Mouse (Mus musculus) liver, embryonic 14.5 days (tissue): ENCODE data around the gene Dennd4a. TPM values are rescaled to one million over a fixed set of nuclear protein-coding genes. Genes with fewer than 3 reads are reported as not detected.

Experiments
- ATAC-seq: fragments of 200-750 bp; cut with Nextera tagmentation; 2 replicates; pipeline ENCODE4 v1.8.0; 2017; ENCODE audit warnings: moderate number of reproducible peaks, mild to moderate bottlenecking, moderate library complexity; ENCODE audit not compliant: insufficient read depth
- DNase-seq, 3 experiments: peaks; one replicate each; pipeline ENCODE4 v3.0.0-alpha.2; 2012 to 2013; ENCODE audit warnings: low read depth in 3 of 3, low spot score in 3 of 3
- H3K27ac ChIP-seq: fragments of 300-500 bp; sonication (generic); 2 replicates; pipeline ENCODE4 v1.5.1; 2014; ENCODE audit warnings: moderate library complexity, mild to moderate bottlenecking, control low read depth, inconsistent platforms
- H3K27me3 ChIP-seq: fragments of 300-500 bp; sonication (generic); 2 replicates; pipeline ENCODE4 v1.6.1; 2014; ENCODE audit warnings: mild to moderate bottlenecking, low read length, moderate library complexity; ENCODE audit not compliant: control insufficient read depth, insufficient read depth
- H3K36me3 ChIP-seq: fragments of 300-500 bp; sonication (generic); replicated peaks from 2 replicates; pipeline ENCODE4 v1.6.1; 2014; ENCODE audit warnings: low read depth; ENCODE audit not compliant: control insufficient read depth, insufficient read depth
- H3K4me1 ChIP-seq, 2 experiments: fragments of 200-500 bp in 1 of 2; fragments of 300-500 bp in 1 of 2; sonication (generic) in 1 of 2; replicated peaks; 2 replicates each; pipeline ENCODE4 v1.6.1; 2012 to 2014; ENCODE audit warnings: antibody characterized with exemption in 1 of 2, inconsistent platforms in 1 of 2, low read length in 1 of 2; ENCODE audit not compliant: control insufficient read depth in 2 of 2, insufficient read depth in 2 of 2
- H3K4me2 ChIP-seq: fragments of 300-500 bp; sonication (generic); 2 replicates; pipeline ENCODE4 v1.6.1; 2014; ENCODE audit warnings: low read depth, mild to moderate bottlenecking, control low read depth, moderate library complexity
- H3K4me3 ChIP-seq, 2 experiments: fragments of 200-500 bp in 1 of 2; fragments of 300-500 bp in 1 of 2; sonication (generic) in 1 of 2; 2 replicates each; pipeline ENCODE4 v1.5.1; 2012 to 2014; ENCODE audit warnings: low read depth in 2 of 2, low read length in 2 of 2, mild to moderate bottlenecking in 2 of 2, control low read depth in 1 of 2, inconsistent platforms in 1 of 2, moderate library complexity in 1 of 2; ENCODE audit not compliant: insufficient read depth in 1 of 2
- H3K9ac ChIP-seq: fragments of 300-500 bp; sonication (generic); replicated peaks from 2 replicates; pipeline ENCODE4 v1.6.1; 2014; ENCODE audit warnings: mild to moderate bottlenecking, control low read depth, moderate library complexity
- H3K9me3 ChIP-seq: fragments of 300-500 bp; sonication (generic); 2 replicates; pipeline ENCODE4 v1.6.1; 2016; ENCODE audit warnings: low read length, mixed read lengths; ENCODE audit not compliant: control insufficient read depth
- CTCF ChIP-seq: IDR thresholded peaks from 2 replicates; pipeline ENCODE4 v1.5.1; 2016; ENCODE audit warnings: antibody characterized with exemption, low read depth, control low read depth
- EP300 ChIP-seq: IDR thresholded peaks from 2 replicates; pipeline ENCODE4 v1.6.1; 2016; ENCODE audit warnings: antibody characterized with exemption, low read depth
- WGBS: fragments of 180-500 bp; shearing (Covaris S2); extraction: QIAGEN DNeasy Blood & Tissue Kit; methylation state at CpG from one replicate; pipeline ENCODE4 v1.1.7; 2014; ENCODE audit not compliant: insufficient replicate concordance; 5-methylcytosine and 5-hydroxymethylcytosine counted together
- polyA plus RNA-seq, 2 experiments: library from polyadenylated mRNA; depleted of rRNA in 1 of 2; stranded (reverse) in 1 of 2; unstranded in 1 of 2; fragments of >200 nt; fragmentation: Nextera tagmentation in 1 of 2; extraction: Ambion mirVana in 1 of 2; gene quantifications; 2 replicates each; pipeline versions ENCODE4 v1.2.1 to v1.2.3; 2012 to 2014

The Dennd4a gene
- polyA plus RNA-seq, 2 experiments = 29.3 to 36.1 TPM

DNA sequence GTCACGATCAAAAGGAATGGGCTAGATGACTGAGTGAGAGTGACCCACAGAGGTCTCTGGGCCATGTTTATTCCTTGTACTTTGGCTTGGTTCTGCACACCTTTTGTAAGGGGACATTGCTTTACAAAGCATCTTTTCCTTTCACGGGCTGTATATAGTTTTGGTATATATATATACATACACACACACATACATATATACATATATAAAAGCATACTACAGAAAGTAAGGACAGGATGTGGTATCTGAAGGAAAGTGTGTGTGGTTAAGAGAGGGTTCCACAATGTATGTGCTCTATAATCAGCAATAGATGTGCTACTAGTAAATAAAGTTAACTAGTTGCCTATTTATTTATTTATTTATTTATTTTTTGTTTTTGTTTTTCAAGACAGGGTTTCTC lies 20.6 kb downstream of the Dennd4a start:
- peaks cover 35 to 39% of the 10 kb centered on the region in 2 experiments for H3K4me1 ChIP-seq
- no peak overlapping the region for H3K27ac ChIP-seq
- no peaks in the 10 kb centered on the region for H3K9me3 ChIP-seq
- H3K36me3 ChIP-seq = peaks cover 19% of the 10 kb centered on the region
- WGBS = 73% methylated on average over 2 of the region's 2 CpGs
- ATAC-seq (no peak), DNase-seq (no peak)
- no peak overlapping the region for H3K9ac ChIP-seq
- TF ChIP-seq CTCF (no peak), EP300 (no peak)
- no peak overlapping the region for H3K4me3 ChIP-seq
- no peaks in the 10 kb centered on the region for H3K27me3 ChIP-seq
- no peak overlapping the region for H3K4me2 ChIP-seq

GRCm38 (mm10) chr9:64834418-64834817 lies 23.3 kb downstream of the Dennd4a start:
- TF ChIP-seq CTCF (no peak), EP300 (peak; percentile 82)
- Histone ChIP-seq H3K27ac (peak overlapping the region; percentile 81), H3K4me3 (peak overlapping the region in 1 of 2 experiments; percentile 26; a peak in 2 of 4 replicates), H3K36me3 (peaks cover 42% of the 10 kb centered on the region), H3K9me3 (no peaks in the 10 kb centered on the region), H3K27me3 (no peaks in the 10 kb centered on the region), H3K4me2 (peak overlapping the region; percentile 68), H3K9ac (peak overlapping the region; percentile 59), H3K4me1 (peaks cover 31 to 36% of the 10 kb centered on the region in 2 experiments)
- 15% methylated on average over 3 of the region's 3 CpGs for WGBS
- DNase-seq (peak; percentile 65 to 74 (median 68)), ATAC-seq (peak; percentile 80)

- ATAC-seq (peak; percentile 76), DNase-seq (peak; percentile 46 to 53 (median 47))
- H3K36me3 ChIP-seq = peaks cover 60% of the 10 kb centered on the region
- H3K27me3 ChIP-seq = no peaks in the 10 kb centered on the region
- TF ChIP-seq EP300 = no peak
- TF ChIP-seq CTCF = no peak
- H3K4me2 ChIP-seq = no peak overlapping the region
- H3K4me3 ChIP-seq = no peak overlapping the region
- H3K9me3 ChIP-seq = no peaks in the 10 kb centered on the region
- H3K27ac ChIP-seq = peak overlapping the region; percentile 19
- WGBS = 52% methylated on average over 4 of the region's 4 CpGs
- peaks cover 11 to 14% of the 10 kb centered on the region in 2 experiments for H3K4me1 ChIP-seq
- no peak overlapping the region for H3K9ac ChIP-seq
Measured at GRCm38 (mm10) chr9:64845355-64845754, 34.2 kb downstream of the Dennd4a start.

- Histone ChIP-seq H3K4me1 (peaks cover 10 to 14% of the 10 kb centered on the region in 2 experiments), H3K27ac (no peak overlapping the region), H3K4me3 (no peak overlapping the region), H3K9ac (no peak overlapping the region), H3K27me3 (no peaks in the 10 kb centered on the region), H3K4me2 (no peak overlapping the region), H3K9me3 (no peaks in the 10 kb centered on the region), H3K36me3 (peaks cover 57% of the 10 kb centered on the region)
- no peak for ATAC-seq
- DNase-seq = no peak
- WGBS = 73% methylated on average over 1 of the region's 1 CpGs
- no peak for TF ChIP-seq EP300
- TF ChIP-seq CTCF = no peak
Measured at GRCm38 (mm10) chr9:64849548-64849947, 38.4 kb downstream of the Dennd4a start.

GRCm38 (mm10) chr9:64860083-64860482 lies 48.9 kb downstream of the Dennd4a start:
- ATAC-seq (no peak), DNase-seq (peak in 1 of 3 experiments; percentile 9)
- peak; percentile 40; the same call in 1 of the 2 replicates for TF ChIP-seq EP300
- no peak for TF ChIP-seq CTCF
- Histone ChIP-seq H3K27ac (no peak overlapping the region), H3K4me3 (no peak overlapping the region), H3K27me3 (no peaks in the 10 kb centered on the region), H3K9ac (no peak overlapping the region), H3K4me1 (no peaks in the 10 kb centered on the region), H3K4me2 (no peak overlapping the region), H3K36me3 (peaks cover 40% of the 10 kb centered on the region), H3K9me3 (no peaks in the 10 kb centered on the region)
